Mouse (Mus musculus): ENCODE results near the gene C3ar1.

DNA sequence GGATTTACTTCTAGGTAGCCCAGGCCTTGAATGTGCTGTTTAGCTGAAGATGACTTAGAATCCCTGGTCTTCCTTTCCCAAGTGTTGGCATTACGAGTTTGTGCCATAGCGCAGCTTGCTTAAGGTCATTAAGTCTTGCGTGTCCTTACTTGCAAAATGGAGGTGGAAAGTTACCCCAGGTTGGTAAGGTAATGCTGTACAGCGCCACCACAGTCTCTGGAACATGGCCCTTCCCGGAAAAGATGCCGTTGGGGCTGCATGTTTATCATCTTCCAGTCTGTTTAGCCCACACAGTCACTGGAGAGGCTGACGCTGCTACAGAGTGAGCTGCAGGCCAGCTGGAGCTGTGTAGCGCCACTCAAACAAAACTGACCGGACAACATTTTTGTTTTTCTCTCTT is 27.6 kb upstream of the C3ar1 start:
- no peak for TF ChIP-seq HCFC1 (IDR thresholded peaks at IDR 0.05; ENCODE audit: borderline replicate concordance, insufficient read depth, low read length)
- no peak for TF ChIP-seq ZC3H11A (IDR thresholded peaks at IDR 0.05; ENCODE audit: borderline replicate concordance, low read depth, low read length)
- no peak for TF ChIP-seq MAFK (IDR thresholded peaks at IDR 0.05; ENCODE audit: insufficient read depth, low read depth, low read length)
- no peak for TF ChIP-seq CHD2 (IDR thresholded peaks at IDR 0.05; ENCODE audit: low read depth, low read length)
- TF ChIP-seq ZNF384 (IDR thresholded peaks at IDR 0.05; ENCODE audit: low read depth, low read length): no peak
